Mouse (Mus musculus): ENCODE data around the gene Pom121l2.

Pom121l2 gene

DNA sequence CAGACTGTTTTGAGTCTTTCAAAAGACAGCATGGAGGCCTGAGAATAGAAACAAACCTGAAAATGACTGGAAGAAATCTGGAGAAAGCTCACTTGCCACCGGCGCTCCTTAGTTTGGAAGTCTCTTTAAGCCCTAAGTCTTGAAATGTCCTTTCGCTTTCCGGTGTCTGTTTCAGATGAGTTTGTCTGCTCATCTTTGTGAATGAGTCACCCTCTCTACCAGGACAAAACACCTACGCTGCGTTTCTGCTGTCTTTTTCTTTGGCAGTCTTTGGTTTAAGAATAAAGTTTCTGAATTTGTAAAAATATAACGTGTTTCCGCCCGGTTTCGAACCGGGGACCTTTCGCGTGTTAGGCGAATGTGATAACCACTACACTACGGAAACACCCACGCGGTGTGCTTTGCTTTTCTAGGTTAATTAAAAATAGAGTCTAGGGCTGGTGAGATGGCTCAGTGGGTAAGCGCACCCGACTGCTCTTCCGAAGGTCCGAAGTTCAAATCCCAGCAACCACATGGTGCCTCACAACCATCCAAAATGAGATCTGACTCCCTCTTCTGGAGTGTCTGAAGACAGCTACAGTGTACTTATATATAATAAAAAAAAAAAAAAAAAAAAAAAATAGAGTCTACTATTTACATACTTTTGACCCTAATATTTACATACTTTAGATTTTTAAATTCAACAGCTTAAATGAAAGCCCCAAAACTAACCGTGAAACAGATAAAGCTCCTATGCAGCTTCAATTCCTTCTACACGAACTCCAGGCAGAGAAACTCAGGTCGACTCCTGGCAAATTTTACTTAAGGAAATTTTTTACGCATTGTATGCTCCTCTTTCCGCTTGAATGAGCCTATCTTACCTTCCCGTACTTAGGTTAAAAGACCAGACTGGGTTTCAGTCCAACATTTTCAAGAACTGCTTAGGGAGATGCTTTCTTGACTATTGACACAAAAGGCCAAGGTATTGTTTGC lies 34.8 kb downstream of the Pom121l2 start:
- DNase-seq (ENCODE audit: extremely low spot score, low read depth, low spot score) = peak; percentile 96

GRCm38 (mm10) chr13:22019934-22020835 lies 39.2 kb downstream of the Pom121l2 start:
- no peak for DNase-seq (ENCODE audit: extremely low spot score, low read depth, low spot score)

DNA sequence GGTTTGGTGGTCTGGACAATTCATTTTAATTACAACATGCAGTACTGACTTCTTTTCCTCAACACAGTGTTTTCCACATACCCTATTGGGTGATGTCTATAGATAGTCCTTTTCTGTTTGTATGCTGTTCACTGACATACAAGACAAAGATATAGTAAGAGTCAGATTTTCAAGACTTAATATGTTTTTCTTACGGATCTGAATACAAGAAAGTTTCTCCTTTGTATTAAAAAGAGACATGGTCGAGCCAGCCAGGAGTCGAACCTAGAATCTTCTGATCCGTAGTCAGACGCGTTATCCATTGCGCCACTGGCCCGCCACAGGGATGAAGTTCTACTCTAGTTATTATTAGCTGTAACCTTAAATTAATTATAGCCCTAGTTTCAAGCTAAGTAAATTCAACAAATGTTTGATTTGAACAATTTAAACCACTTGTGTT lies 39.9 kb downstream of the Pom121l2 start:
- no peak for DNase-seq (ENCODE audit: extremely low spot score, low read depth, low spot score)

DNA sequence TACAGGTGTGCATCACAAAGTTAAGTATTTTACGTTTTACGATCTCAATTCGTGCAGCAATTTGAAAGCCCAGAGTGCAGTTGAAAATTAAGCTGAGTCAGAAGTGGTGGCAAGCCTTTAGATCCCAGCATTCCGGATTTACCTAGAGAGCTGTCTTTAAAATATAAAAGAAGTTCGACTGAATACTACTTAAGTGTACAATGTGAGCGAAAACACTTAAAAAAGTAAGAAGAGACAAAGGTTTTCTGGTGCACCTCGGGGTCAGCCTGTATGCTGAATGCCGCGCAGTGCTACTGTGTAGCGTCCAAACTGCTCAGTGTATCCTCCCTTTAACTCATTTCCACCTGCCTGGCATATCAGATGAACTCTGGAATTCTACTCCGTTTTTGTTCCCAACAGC lies 40.6 kb downstream of the Pom121l2 start:
- no peak for DNase-seq (ENCODE audit: extremely low spot score, low read depth, low spot score)

GRCm38 (mm10) chr13:22022241-22022640 lies 41.2 kb downstream of the Pom121l2 start:
- peak; percentile 97 for DNase-seq (ENCODE audit: extremely low spot score, low read depth, low spot score)

DNA sequence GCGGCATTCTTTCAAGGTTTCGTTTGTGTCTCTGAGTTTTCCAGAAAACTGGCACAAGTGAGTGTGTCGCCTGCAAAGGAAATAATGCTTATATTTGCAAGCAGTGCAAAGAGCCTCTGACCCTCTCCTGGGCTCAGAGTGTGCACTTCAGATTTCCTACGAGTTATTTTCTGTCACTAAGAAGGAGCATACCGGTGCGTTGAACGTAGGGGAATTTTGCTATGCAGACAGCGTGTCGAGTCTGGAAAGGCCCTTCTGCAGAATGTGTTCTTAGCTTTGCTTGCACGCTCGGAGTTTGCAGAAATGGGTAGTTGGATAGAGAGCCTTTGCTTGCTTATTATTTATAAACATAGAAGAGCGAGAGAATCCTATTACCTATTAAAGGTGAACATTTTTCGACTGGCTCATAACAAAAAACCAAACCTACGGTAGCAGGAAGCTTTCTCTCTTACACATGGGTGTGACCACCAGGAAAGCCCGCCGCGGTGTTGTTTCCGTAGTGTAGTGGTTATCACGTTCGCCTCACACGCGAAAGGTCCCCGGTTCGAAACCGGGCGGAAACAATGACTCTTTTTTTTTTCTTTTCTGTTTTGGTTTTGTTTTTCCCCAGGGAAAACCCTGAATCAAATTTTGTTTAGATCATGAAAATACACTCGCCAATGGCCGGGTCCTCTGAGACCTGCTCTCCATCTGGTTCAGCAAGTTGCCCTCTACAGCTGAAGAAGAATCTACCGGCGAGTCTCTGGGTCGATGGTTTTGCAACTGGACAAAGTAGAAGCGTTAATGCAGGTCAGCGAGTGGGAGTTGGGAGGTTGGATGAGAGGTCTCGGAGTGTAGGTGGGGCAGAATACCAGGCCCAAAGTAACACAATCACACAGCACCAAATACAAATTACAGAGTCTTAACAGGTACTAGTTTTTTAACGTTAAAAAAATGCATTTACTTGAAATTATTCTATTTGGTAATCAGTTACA lies 45.4 kb downstream of the Pom121l2 start:
- no peak for DNase-seq (ENCODE audit: extremely low spot score, low read depth, low spot score)

DNA sequence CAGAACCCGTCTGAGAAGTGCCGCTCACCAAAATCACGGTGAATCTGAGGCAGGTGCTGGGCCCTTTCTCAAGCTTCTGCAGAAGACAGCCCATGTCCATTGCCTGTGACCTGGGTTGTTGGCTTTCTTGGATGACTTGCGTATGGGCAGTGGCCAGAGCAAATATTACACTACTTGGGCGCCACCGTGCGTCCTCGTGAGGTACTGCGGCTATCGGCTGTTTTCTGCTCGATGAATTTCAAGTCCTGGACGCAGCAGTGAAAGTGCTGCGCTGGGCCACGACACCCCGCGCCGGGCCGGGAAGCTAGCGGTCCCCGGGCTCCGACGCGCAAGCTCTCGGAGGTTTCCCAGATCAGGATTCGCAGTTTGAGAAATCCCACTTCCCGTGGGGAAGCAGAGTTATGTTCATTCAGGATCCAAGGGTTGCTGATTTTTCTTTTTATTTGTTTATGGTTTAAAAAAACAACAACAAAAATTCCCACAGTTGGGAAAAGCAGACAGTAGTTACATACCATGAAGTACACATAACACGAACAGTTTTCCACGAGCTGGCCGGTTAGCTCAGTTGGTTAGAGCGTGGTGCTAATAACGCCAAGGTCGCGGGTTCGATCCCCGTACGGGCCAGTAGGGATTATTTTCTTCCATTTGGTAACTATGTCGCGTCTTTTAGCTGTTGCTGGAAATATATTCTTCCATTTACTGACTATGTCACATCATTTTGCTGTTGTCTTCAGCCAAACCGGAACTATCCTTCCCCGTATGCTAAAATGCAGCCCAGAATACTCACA lies 47.9 kb downstream of the Pom121l2 start:
- no peak for DNase-seq (ENCODE audit: extremely low spot score, low read depth, low spot score)

- no peak for DNase-seq (ENCODE audit: extremely low spot score, low read depth, low spot score)
Observed at GRCm38 (mm10) chr13:22029928-22030327, 48.9 kb downstream of the Pom121l2 start.

DNA sequence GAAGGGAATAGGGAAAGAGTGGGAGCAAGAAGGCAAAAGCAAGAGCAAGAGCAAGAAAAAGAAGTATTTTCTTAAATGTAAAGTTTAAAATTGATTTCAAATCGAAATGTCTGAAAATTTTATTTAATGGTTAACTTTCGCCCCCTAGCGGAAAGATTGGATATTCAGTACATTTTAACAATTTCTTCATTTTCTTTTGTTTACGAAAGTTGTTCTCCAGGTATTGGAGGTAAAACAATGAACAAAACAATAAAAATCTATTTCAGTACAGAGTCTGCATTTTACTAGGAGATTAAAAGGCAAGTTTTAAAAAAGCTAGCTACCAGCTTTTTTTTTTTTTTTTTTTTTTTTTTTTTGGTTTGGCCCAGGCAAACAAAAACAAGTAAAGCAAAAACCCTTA lies 49.5 kb downstream of the Pom121l2 start:
- DNase-seq (ENCODE audit: extremely low spot score, low read depth, low spot score) = no peak

DNA sequence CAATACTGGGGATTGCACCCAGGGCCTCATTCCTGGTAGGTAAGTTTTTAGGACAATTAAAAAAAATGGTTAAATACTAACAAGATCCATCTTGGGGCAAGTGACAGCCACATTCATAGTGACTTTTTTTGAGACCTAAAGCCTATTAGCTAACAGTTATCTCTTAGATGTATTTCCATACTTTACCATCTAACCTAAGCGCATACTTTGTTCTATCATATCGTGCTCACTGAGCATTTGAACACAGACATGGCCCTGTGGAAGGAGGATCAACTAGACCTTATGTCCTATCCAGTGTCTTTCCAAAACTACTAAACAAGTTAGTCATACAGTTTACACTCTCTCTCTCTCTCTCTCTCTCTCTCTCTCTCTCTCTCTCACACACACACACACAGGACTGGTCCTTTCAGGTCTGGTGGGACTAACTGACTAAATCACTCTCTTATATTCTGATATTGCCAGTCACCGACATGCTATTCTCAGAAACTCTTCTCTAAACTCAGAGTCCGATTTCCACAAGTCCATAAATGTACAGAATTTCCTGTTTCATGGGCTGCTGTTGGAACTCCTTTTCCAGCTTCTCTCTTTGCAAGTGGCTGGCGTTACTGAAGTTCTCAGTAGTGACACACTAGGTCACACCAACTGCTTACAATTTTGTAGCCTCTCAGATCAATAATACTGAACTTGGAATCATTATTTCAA lies 52.9 kb downstream of the Pom121l2 start:
- DNase-seq (ENCODE audit: extremely low spot score, low read depth, low spot score) = no peak

- DNase-seq (ENCODE audit: extremely low spot score, low read depth, low spot score) = no peak
Observed at GRCm38 (mm10) chr13:22034443-22035266, 53.7 kb downstream of the Pom121l2 start.

GRCm38 (mm10) chr13:22035267-22036148 lies 54.5 kb downstream of the Pom121l2 start, which contains the start of the genes Hist1h2ah and Hist1h2bk:
Hist1h2ah (minus strand) TSS chr13:22035568.
Hist1h2bk (plus strand) TSS chr13:22035870.
- peak; percentile 97 for DNase-seq (ENCODE audit: extremely low spot score, low read depth, low spot score)

GRCm38 (mm10) chr13:22036149-22036956 lies 55.4 kb downstream of the Pom121l2 start:
- DNase-seq (ENCODE audit: extremely low spot score, low read depth, low spot score) = no peak

GRCm38 (mm10) chr13:22036986-22037385 lies 56.0 kb downstream of the Pom121l2 start:
- DNase-seq (ENCODE audit: extremely low spot score, low read depth, low spot score) = no peak

- DNase-seq (ENCODE audit: extremely low spot score, low read depth, low spot score) = no peak
Observed at GRCm38 (mm10) chr13:22037415-22037814, 56.4 kb downstream of the Pom121l2 start.
